In genomic region chr12:4403206-4403605, GRCm38 (mm10) we compare ENCODE assay signal across 26 mouse cellular contexts.
DNase-seq lines count a peak whose midpoint lies in the region; TF ChIP-seq lines count a peak whose summit lies in the region.
"Had no signal": no experiment of that assay in that cellular context is flagged by ENCODE, and none has a peak within 500 bp of the region (broad histone marks: within the 10 kb centered on the region; RNA-seq: fewer than 3 reads in every experiment).

No protein-coding gene starts in this region.

- TF ChIP-seq CTCF in layer of hippocampus, adult 2 months (conservative IDR thresholded peaks at IDR 0.05) = peak; percentile 39
- peak; percentile 14; the same call in 1 of the 2 replicates for TF ChIP-seq CTCF in E14TG2a.4 (conservative IDR thresholded peaks at IDR 0.05; ENCODE audit: low read length)

- H3K27me3 ChIP-seq in E14TG2a.4 (ENCODE audit: insufficient read depth, low read length) = no peaks in the 10 kb centered on the region
- H3K27me3 ChIP-seq: forebrain, embryonic 13.5 days; heart, embryonic 13.5 days; hindbrain, embryonic 15.5 days; neural tube, embryonic 13.5 days; Patski had no signal

- no peak overlapping the region for H3K27ac ChIP-seq in layer of hippocampus, adult 2 months
- H3K27ac ChIP-seq: forebrain, embryonic 13.5 days; heart, embryonic 13.5 days; hindbrain, embryonic 15.5 days; liver, embryonic 14.5 days; neural tube, embryonic 13.5 days had no signal

- no peaks in the 10 kb centered on the region for H3K36me3 ChIP-seq in E14TG2a.4 (ENCODE audit: insufficient read depth, low read length)
- H3K36me3 ChIP-seq: heart, embryonic 13.5 days; hindbrain, embryonic 15.5 days; neural tube, embryonic 13.5 days had no signal

- H3K9me3 ChIP-seq in E14TG2a.4 (ENCODE audit: low read length) = no peaks in the 10 kb centered on the region
- H3K9me3 ChIP-seq: forebrain, embryonic 13.5 days; heart, embryonic 13.5 days; hindbrain, embryonic 15.5 days; neural tube, embryonic 13.5 days had no signal

- H3K4me1 ChIP-seq in E14TG2a.4 (replicated peaks; ENCODE audit: low read depth, low read length) = peaks cover 13% of the 10 kb centered on the region
- H3K4me1 ChIP-seq: forebrain, embryonic 13.5 days; hindbrain, embryonic 15.5 days had no signal

- no peak overlapping the region for H3K4me3 ChIP-seq in layer of hippocampus, adult 2 months
- no peak overlapping the region for H3K4me3 ChIP-seq in E14TG2a.4 (replicated peaks; ENCODE audit: low read length)
- H3K4me3 ChIP-seq: forebrain, embryonic 13.5 days; heart, embryonic 13.5 days; hindbrain, embryonic 15.5 days; neural tube, embryonic 13.5 days had no signal

- DNase-seq in layer of hippocampus, adult 2 months (ENCODE audit: low spot score in 2 of 2) = no peak
- DNase-seq in layer of hippocampus, postnatal 25 days (ENCODE audit: extremely low spot score in 1 of 2, low spot score in 1 of 2) = no peak
- peak; percentile 62 for DNase-seq in R1 (ENCODE audit: low read depth, low spot score)
- no peak for DNase-seq in spleen, postnatal 14 days (ENCODE audit: low spot score in 2 of 2)
- DNase-seq in MN1 (ENCODE audit: low spot score) = no peak
- DNase-seq in gastrocnemius, postnatal 36 days = no peak
- DNase-seq: cerebellum, adult 8-10 months; cerebellum, postnatal 25 days; gastrocnemius, postnatal 14 days; heart, adult 18-20 months; heart, postnatal 10 days; kidney, adult 2 months; kidney, postnatal 10 days; layer of hippocampus, adult 9-11 months; liver; lung, adult 2 months; right cerebral cortex, postnatal 4 days; thymus, adult 2 months; thymus, postnatal 36 days had no signal

- intact Hi-C loops in gastrocnemius, postnatal 36 days (cut with DNase I) = no loop called here
